8 mouse cellular contexts compared by ENCODE assay signal in the genomic region with DNA sequence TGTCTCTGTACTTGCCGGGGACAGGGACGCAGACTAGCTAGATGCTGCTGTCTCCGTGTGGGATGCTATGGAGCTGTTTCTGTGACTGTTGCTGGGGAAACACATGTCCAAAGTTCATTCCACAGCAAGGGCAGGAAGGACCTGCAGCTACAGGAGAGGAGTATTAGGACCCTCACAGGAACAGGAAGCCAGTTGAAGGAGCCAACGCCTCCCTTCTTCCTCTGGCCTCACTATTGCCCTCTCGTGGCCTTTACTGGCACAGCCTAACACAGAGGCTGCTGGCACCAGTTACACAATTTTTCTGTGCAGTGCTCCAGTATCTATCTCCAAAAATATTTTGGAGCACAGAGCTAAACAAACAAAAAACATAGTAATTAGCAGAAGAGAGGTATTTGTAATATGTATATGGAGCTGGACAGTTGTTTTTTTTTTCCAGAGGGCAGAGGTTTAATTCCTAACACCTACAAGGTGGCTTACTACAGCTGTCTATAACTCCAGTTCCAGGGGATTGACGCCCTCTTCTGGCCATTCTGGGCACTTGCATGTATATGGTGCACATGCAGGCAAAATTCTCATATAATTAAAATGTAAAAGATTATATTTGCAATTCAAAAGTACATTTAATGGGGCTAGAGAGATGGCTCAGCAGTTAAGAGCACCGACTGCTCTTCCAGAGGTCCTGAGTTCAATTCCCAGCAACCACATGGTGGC. TPM values are rescaled to one million over a fixed set of nuclear protein-coding genes. Genes with fewer than 3 reads are reported as not detected.
DNase-seq lines count a peak whose midpoint lies in the region; ATAC-seq and TF ChIP-seq lines count a peak whose summit lies in the region.

A gene (minus strand): TSS at position 166 of the 711 bp plus-strand sequence.

- peaks cover 4 to 9% of the 10 kb centered on the region in 2 experiments; a peak in 1 of 4 replicates for H3K4me1 ChIP-seq in ES-E14 (ENCODE audit: control insufficient read depth in 2 of 2, insufficient read depth in 2 of 2, low read length in 2 of 2, poor library complexity in 1 of 2)
- no peaks in the 10 kb centered on the region for H3K4me1 ChIP-seq in forebrain, embryonic 11.5 days (replicated peaks; ENCODE audit: control insufficient read depth, insufficient read depth, low read length)
- peaks cover 11% of the 10 kb centered on the region for H3K4me1 ChIP-seq in heart, embryonic 15.5 days (replicated peaks)
- H3K4me1 ChIP-seq in liver, embryonic 16.5 days (ENCODE audit: control insufficient read depth, low read depth, low read length) = peaks cover 3% of the 10 kb centered on the region
- H3K4me1 ChIP-seq in neural tube, embryonic 11.5 days (ENCODE audit: control insufficient read depth, insufficient read depth, low read length) = no peaks in the 10 kb centered on the region

- no peaks in the 10 kb centered on the region for H3K36me3 ChIP-seq in ES-E14 (ENCODE audit: control insufficient read depth, insufficient read depth, low read length, poor library complexity, severe bottlenecking)
- H3K36me3 ChIP-seq in forebrain, embryonic 11.5 days (ENCODE audit: control insufficient read depth, insufficient read depth, low read length) = no peaks in the 10 kb centered on the region
- H3K36me3 ChIP-seq in heart, embryonic 15.5 days = no peaks in the 10 kb centered on the region
- H3K36me3 ChIP-seq in liver, embryonic 16.5 days (ENCODE audit: control insufficient read depth, insufficient read depth) = no peaks in the 10 kb centered on the region
- H3K36me3 ChIP-seq in neural tube, embryonic 11.5 days (ENCODE audit: control insufficient read depth, insufficient read depth, low read length) = no peaks in the 10 kb centered on the region

- WGBS in forebrain, embryonic 11.5 days = 37% methylated on average over 7 of the region's 7 CpGs
- 36% methylated on average over 7 of the region's 7 CpGs for WGBS in heart, embryonic 15.5 days
- whole genome bisulfite sequencing in liver, embryonic 16.5 days (ENCODE audit: insufficient replicate concordance) = 30% methylated on average over 7 of the region's 7 CpGs
- WGBS in neural tube, embryonic 11.5 days = 41% methylated on average over 7 of the region's 7 CpGs

- no peak within 1 kb of the TSS for H3K27ac ChIP-seq in ES-E14 (ENCODE audit: insufficient read depth, low read depth, low read length, poor library complexity, severe bottlenecking)
- no peak within 1 kb of the TSS for H3K27ac ChIP-seq in forebrain, embryonic 11.5 days (ENCODE audit: low read depth, low read length)
- peak within 1 kb of the TSS; percentile 62 for H3K27ac ChIP-seq in heart, embryonic 15.5 days
- no peak within 1 kb of the TSS for H3K27ac ChIP-seq in liver, embryonic 16.5 days (ENCODE audit: low read length)
- no peak within 1 kb of the TSS for H3K27ac ChIP-seq in neural tube, embryonic 11.5 days (ENCODE audit: low read depth, low read length)

- no peaks in the 10 kb centered on the region for H3K27me3 ChIP-seq in forebrain, embryonic 11.5 days (ENCODE audit: control insufficient read depth, insufficient read depth, low read length)
- H3K27me3 ChIP-seq in heart, embryonic 15.5 days = no peaks in the 10 kb centered on the region
- no peaks in the 10 kb centered on the region for H3K27me3 ChIP-seq in liver, embryonic 16.5 days (ENCODE audit: control insufficient read depth, insufficient read depth, low read depth, low read length)
- no peaks in the 10 kb centered on the region for H3K27me3 ChIP-seq in neural tube, embryonic 11.5 days (ENCODE audit: control insufficient read depth, insufficient read depth, low read length)

- in situ Hi-C loops in ES-E14 (cut with MboI; ENCODE audit: low sequenced_read_pairs in 2 of 2, unreplicated experiment in 2 of 2) = no loop called here

- peak; percentile 90 for DNase-seq in ES-E14 (ENCODE audit: low read depth, low spot score)
- DNase-seq in c-Kit-positive CD71-negative TER-119-negative erythroid progenitor cells, embryonic 14.5 days (ENCODE audit: low read depth) = peak; percentile 85
- peak; percentile 82 for DNase-seq in forebrain, embryonic 11.5 days (ENCODE audit: low spot score)
- DNase-seq in kidney, postnatal 14 days = peak; percentile 89
- peak; percentile 77 for DNase-seq in neural tube, embryonic 11.5 days (ENCODE audit: low spot score)
- peak; percentile 89 for DNase-seq in thymus, postnatal 0 days (ENCODE audit: low spot score)

- no peaks in the 10 kb centered on the region for H3K9me3 ChIP-seq in ES-E14 (ENCODE audit: control insufficient read depth, insufficient read depth, low read depth, low read length)
- no peaks in the 10 kb centered on the region for H3K9me3 ChIP-seq in forebrain, embryonic 11.5 days (ENCODE audit: control insufficient read depth, low read length)
- no peaks in the 10 kb centered on the region; the same call in 1 of the 2 replicates for H3K9me3 ChIP-seq in heart, embryonic 15.5 days (replicated peaks)
- H3K9me3 ChIP-seq in liver, embryonic 16.5 days (replicated peaks; ENCODE audit: control insufficient read depth, low read length) = no peaks in the 10 kb centered on the region
- no peaks in the 10 kb centered on the region for H3K9me3 ChIP-seq in neural tube, embryonic 11.5 days (ENCODE audit: control insufficient read depth, low read length)

- H3K4me3 ChIP-seq in ES-E14 (ENCODE audit: insufficient read depth in 1 of 2, low read depth in 1 of 2, low read length in 2 of 2, poor library complexity in 1 of 2, severe bottlenecking in 1 of 2) = peak within 1 kb of the TSS; percentile 34 to 53
- H3K4me3 ChIP-seq in forebrain, embryonic 11.5 days (ENCODE audit: low read depth, low read length) = peak within 1 kb of the TSS; percentile 10; the same call in 1 of the 2 replicates
- H3K4me3 ChIP-seq in heart, embryonic 15.5 days = peak within 1 kb of the TSS; percentile 40
- peak within 1 kb of the TSS; percentile 49 for H3K4me3 ChIP-seq in liver, embryonic 16.5 days (ENCODE audit: low read depth, low read length)
- H3K4me3 ChIP-seq in neural tube, embryonic 11.5 days (ENCODE audit: low read depth, low read length) = no peak within 1 kb of the TSS; the same call in 1 of the 2 replicates

- peak within 1 kb of the TSS; percentile 31; the same call in 1 of the 2 replicates for H3K4me2 ChIP-seq in forebrain, embryonic 11.5 days (ENCODE audit: low read depth, low read length, severe bottlenecking)
- peak within 1 kb of the TSS; percentile 56 for H3K4me2 ChIP-seq in heart, embryonic 15.5 days
- H3K4me2 ChIP-seq in liver, embryonic 16.5 days (ENCODE audit: low read depth, low read length) = peak within 1 kb of the TSS; percentile 45
- H3K4me2 ChIP-seq in neural tube, embryonic 11.5 days (ENCODE audit: low read depth) = peak within 1 kb of the TSS; percentile 29

- peak within 1 kb of the TSS; percentile 71; the same call in 1 of the 2 replicates for H3K9ac ChIP-seq in ES-E14 (ENCODE audit: insufficient read depth, low read depth, low read length, poor library complexity, severe bottlenecking)
- no peak within 1 kb of the TSS for H3K9ac ChIP-seq in forebrain, embryonic 11.5 days (ENCODE audit: low read length)
- H3K9ac ChIP-seq in heart, embryonic 15.5 days = peak within 1 kb of the TSS; percentile 5; the same call in 1 of the 2 replicates
- 0 out of 2 replicates have a peak within 1 kb of the TSS, but pooled peaks have one; percentile 13 for H3K9ac ChIP-seq in liver, embryonic 16.5 days (ENCODE audit: low read depth, low read length)
- H3K9ac ChIP-seq in neural tube, embryonic 11.5 days (ENCODE audit: low read length) = no peak within 1 kb of the TSS

- ATAC-seq in forebrain, embryonic 11.5 days (replicated peaks; ENCODE audit: low FRiP score) = no peak
- ATAC-seq in heart, embryonic 15.5 days (replicated peaks; ENCODE audit: insufficient number of reproducible peaks, insufficient read depth, low FRiP score, low read depth) = 0 out of 2 replicates have a peak, but pooled peaks have one; percentile 27
- peak; percentile 67 for ATAC-seq in liver, embryonic 16.5 days (ENCODE audit: low read depth)
- no peak for ATAC-seq in neural tube, embryonic 11.5 days (ENCODE audit: insufficient read depth, low FRiP score, low TSS enrichment)

TF ChIP-seq in ES-E14, 5 proteins besides CTCF, POLR2A, EP300 and RAD21:
- no peak for TF ChIP-seq HCFC1 (IDR thresholded peaks at IDR 0.05; ENCODE audit: borderline replicate concordance, insufficient read depth, low read length)
- 0 out of 2 replicates have a peak, but pooled peaks have one; percentile 8 for TF ChIP-seq ZC3H11A (IDR thresholded peaks at IDR 0.05; ENCODE audit: borderline replicate concordance, low read depth, low read length)

RNA-seq across cellular contexts. Expression of the gene that starts here (rescaled TPM):
- total RNA-seq in ES-E14 (2012; rRNA removed) = 39.0 and 55.8 TPM in 2 replicates
- 4.8 and 6.3 TPM in 2 replicates for polyA plus RNA-seq in forebrain, embryonic 11.5 days (2014; fragmentation: Nextera tagmentation; extraction: Ambion mirVana)
- polyA plus RNA-seq in heart, embryonic 15.5 days (2015; fragmentation: Nextera tagmentation; extraction: Ambion mirVana) = 4.6 and 9.4 TPM in 2 replicates
- polyA plus RNA-seq in liver, embryonic 16.5 days (2015; fragmentation: Nextera tagmentation; extraction: Ambion mirVana) = 0.79 and 1.1 TPM in 2 replicates
- 3.5 and 5.5 TPM in 2 replicates for polyA plus RNA-seq in neural tube, embryonic 11.5 days (2014; fragmentation: Nextera tagmentation; extraction: Ambion mirVana)
- 6.7 and 10.5 TPM in 2 replicates for polyA plus RNA-seq in thymus, postnatal 0 days (2015; fragmentation: Nextera tagmentation; extraction: Ambion mirVana)

Comparison
In these comparisons a context has a peak if more than half of its experiments do, and no peak if none do; other contexts are left out.
1. H3K9ac ChIP-seq: peak in ES-E14 (single experiment), heart, embryonic 15.5 days (single experiment) and liver, embryonic 16.5 days (single experiment); none in forebrain, embryonic 11.5 days (single experiment) and neural tube, embryonic 11.5 days (single experiment).
2. ATAC-seq: peak in heart, embryonic 15.5 days (single experiment) and liver, embryonic 16.5 days (single experiment); none in forebrain, embryonic 11.5 days (single experiment) and neural tube, embryonic 11.5 days (single experiment).
3. Peak in every context shown above with its lines, with median percentiles within 50 percentile points of each other: DNase-seq and H3K4me2 ChIP-seq.